Mouse (Mus musculus) bone marrow macrophage, adult 2 months (primary cell): ENCODE measurements around the gene Ptprd. TPM values are rescaled to one million over a fixed set of nuclear protein-coding genes. Genes with fewer than 3 reads are reported as not detected.

Experiments
- H3K27ac ChIP-seq: 2 replicates; pipeline ENCODE4 v1.5.1; 2012; ENCODE audit warnings: low read depth, low read length; ENCODE audit not compliant: insufficient read depth
- H3K4me1 ChIP-seq: 2 replicates; pipeline ENCODE4 v1.6.1; 2012; ENCODE audit warnings: low read length; ENCODE audit not compliant: control insufficient read depth, insufficient read depth
- H3K4me3 ChIP-seq: 2 replicates; pipeline ENCODE4 v1.5.1; 2012; ENCODE audit warnings: mild to moderate bottlenecking, low read length, moderate library complexity; ENCODE audit not compliant: insufficient read depth
- CTCF ChIP-seq: IDR thresholded peaks from 2 replicates; pipeline ENCODE4 v1.5.1; 2012; ENCODE audit warnings: low read depth, mild to moderate bottlenecking, low read length, moderate library complexity
- POLR2A ChIP-seq: IDR thresholded peaks from 2 replicates; pipeline ENCODE4 v1.6.1; 2012; ENCODE audit warnings: mild to moderate bottlenecking, low read depth, low read length, borderline replicate concordance
- polyA plus RNA-seq: library from polyadenylated mRNA; stranded (reverse); fragments of >200 nt; gene quantifications from 2 replicates; pipeline ENCODE4 v1.2.4, GENCODE M21; 2012; ENCODE audit not compliant: missing spikeins, insufficient read depth, insufficient read length

Gene Ptprd
- polyA plus RNA-seq, 1 experiment = 1.4 TPM

GRCm38 (mm10) chr4:76865585-76865984, 1346.2 kb downstream of the Ptprd start:
- Histone ChIP-seq H3K4me3 (no peak overlapping the region), H3K4me1 (no peaks in the 10 kb centered on the region)
- no peak for TF ChIP-seq CTCF
- no peak for TF ChIP-seq POLR2A

GRCm38 (mm10) chr4:76846265-76846664, 1365.5 kb downstream of the Ptprd start:
- Histone ChIP-seq H3K4me3 (no peak overlapping the region), H3K4me1 (no peaks in the 10 kb centered on the region), H3K27ac (no peak overlapping the region)
- TF ChIP-seq CTCF = no peak
- no peak for TF ChIP-seq POLR2A

More at GRCm38 (mm10) chr4:76865585-76865984, 1346.2 kb downstream of the Ptprd start:
- H3K27ac ChIP-seq = no peak overlapping the region

DNA sequence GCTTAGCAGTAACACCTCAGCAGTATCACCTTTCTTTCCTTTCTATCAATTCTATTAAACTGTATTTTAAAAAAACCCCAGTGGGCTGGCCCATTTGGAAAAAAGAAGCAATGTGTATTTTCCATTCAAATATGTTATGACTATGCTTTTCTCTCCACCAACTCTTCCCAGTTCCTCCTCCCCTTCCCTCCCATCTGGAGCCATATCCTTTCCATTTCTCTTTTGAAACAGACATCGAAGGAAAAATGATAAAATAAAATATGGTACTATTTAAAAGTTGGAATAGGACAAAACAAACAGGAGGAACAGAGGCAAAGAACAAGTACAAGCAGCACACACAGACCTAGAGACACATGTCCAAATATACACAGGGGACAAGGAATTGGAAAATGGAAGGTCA, 1372.7 kb downstream of the Ptprd start:
- Histone ChIP-seq H3K4me1 (no peaks in the 10 kb centered on the region), H3K4me3 (no peak overlapping the region), H3K27ac (no peak overlapping the region)
- no peak for TF ChIP-seq CTCF
- no peak for TF ChIP-seq POLR2A

- Histone ChIP-seq H3K27ac (no peak overlapping the region), H3K4me1 (no peaks in the 10 kb centered on the region), H3K4me3 (no peak overlapping the region)
- TF ChIP-seq POLR2A = no peak
Measured at GRCm38 (mm10) chr4:76812138-76812537, 1399.6 kb downstream of the Ptprd start.

DNA sequence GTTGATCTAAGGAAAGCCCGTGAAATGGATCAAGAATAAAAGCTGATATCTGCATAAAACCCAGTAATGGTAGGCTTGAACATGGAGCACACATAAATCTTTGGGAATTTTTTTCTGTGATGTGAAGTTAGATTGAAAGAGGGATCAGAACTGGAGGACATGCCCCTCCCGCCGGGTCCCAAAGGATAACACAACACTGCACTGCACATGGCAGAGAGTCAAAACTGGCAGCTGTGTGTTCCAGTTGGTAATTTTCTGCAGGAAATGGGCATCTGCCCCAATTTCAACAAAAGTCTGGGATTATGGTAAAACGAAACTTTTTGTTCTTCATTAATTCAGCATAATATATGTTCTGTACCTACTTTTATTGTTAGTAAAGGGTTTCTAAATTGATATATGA, 1409.1 kb downstream of the Ptprd start:
- H3K4me3 ChIP-seq = no peak overlapping the region
- H3K27ac ChIP-seq = no peak overlapping the region
- TF ChIP-seq POLR2A = no peak
- no peak for TF ChIP-seq CTCF
- no peaks in the 10 kb centered on the region for H3K4me1 ChIP-seq

- H3K4me1 ChIP-seq = no peaks in the 10 kb centered on the region
Measured at GRCm38 (mm10) chr4:76798010-76799007, 1413.5 kb downstream of the Ptprd start.

GRCm38 (mm10) chr4:76785389-76785788, 1426.4 kb downstream of the Ptprd start:
- TF ChIP-seq CTCF (no peak), POLR2A (no peak)

More at GRCm38 (mm10) chr4:76798010-76799007, 1413.5 kb downstream of the Ptprd start:
- Histone ChIP-seq H3K4me3 (no peak overlapping the region), H3K27ac (no peak overlapping the region)
- TF ChIP-seq CTCF (no peak), POLR2A (no peak)

GRCm38 (mm10) chr4:76779558-76780124, 1432.1 kb downstream of the Ptprd start:
- Histone ChIP-seq H3K4me1 (no peaks in the 10 kb centered on the region), H3K27ac (no peak overlapping the region), H3K4me3 (no peak overlapping the region)
- no peak for TF ChIP-seq CTCF
- no peak for TF ChIP-seq POLR2A

More at GRCm38 (mm10) chr4:76785389-76785788, 1426.4 kb downstream of the Ptprd start:
- Histone ChIP-seq H3K4me3 (no peak overlapping the region), H3K4me1 (no peaks in the 10 kb centered on the region), H3K27ac (no peak overlapping the region)

DNA sequence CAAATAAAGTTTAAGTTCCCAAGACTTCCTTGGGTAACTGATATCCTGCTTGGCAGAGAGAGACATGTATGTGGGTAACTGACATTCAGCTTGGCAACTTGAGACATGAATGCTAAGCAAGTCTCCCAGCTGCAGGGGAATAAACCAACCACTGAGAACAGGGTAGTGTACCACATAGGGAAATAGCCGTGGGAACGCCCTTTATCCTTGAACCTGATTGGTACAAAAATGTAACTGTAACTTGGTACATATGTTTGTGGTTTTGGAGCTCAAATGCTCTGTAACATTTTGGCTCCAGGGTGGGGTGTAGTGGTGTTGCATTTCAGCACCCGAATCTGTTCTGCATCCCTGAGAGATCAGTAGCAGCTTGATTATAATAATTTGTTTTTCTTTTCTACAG, 1444.8 kb downstream of the Ptprd start:
- Histone ChIP-seq H3K27ac (no peak overlapping the region), H3K4me1 (no peaks in the 10 kb centered on the region), H3K4me3 (no peak overlapping the region)
- TF ChIP-seq POLR2A (no peak), CTCF (no peak)

DNA sequence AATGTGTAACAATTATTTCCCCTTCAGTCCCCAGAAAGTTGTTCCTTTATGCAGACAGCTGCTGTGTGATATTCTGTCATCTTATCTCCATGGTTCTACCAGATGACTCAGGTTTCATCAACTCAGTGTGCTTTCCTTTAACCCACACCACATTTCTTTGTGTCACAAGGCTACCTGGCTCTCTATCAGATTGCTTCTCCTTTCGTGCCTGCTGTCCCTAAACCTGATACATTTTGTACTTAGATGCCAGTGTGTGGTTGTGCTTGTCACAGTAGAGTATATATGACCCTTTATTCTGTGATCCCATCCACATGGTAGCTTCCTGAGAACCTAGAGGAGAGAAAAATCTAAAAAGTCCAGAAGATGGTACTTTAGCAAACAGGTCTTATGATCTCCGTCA, 1445.3 kb downstream of the Ptprd start:
- no peak overlapping the region for H3K4me3 ChIP-seq
- no peak for TF ChIP-seq CTCF
- no peak for TF ChIP-seq POLR2A
- H3K4me1 ChIP-seq = no peaks in the 10 kb centered on the region
- H3K27ac ChIP-seq = no peak overlapping the region

- no peak overlapping the region for H3K27ac ChIP-seq
- TF ChIP-seq POLR2A = no peak
- TF ChIP-seq CTCF = no peak
- no peak overlapping the region for H3K4me3 ChIP-seq
- H3K4me1 ChIP-seq = no peaks in the 10 kb centered on the region
Measured at GRCm38 (mm10) chr4:76750709-76751108, 1461.1 kb downstream of the Ptprd start.
